16 mouse cellular contexts compared by ENCODE assay signal in the genomic region with DNA sequence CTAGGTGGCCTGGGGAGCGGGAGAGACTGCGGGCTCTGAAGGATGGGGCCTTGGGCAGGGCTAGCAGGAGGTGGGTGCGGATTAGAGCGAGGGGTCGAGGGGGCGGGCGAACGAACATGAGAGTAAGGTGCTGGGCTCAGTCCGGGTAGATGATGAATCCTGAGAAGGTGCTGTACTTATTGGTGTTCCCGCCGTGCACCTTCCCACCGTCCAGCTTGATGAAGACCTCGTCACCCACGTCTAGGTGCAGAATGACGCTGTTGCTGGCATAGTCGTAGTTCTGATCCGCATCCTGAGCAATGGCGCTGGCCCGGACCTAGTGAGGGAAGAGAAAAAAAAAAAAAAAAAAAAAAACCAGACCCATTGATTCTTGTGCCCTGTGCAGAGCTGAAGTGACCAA. TPM values are rescaled to one million over a fixed set of nuclear protein-coding genes. Genes with fewer than 3 reads are reported as not detected.
DNase-seq lines count a peak whose midpoint lies in the region; ATAC-seq and TF ChIP-seq lines count a peak whose summit lies in the region.
"Had no signal": no experiment of that assay in that cellular context is flagged by ENCODE, and none has a peak within 500 bp of the region (broad histone marks: within the 10 kb centered on the region; RNA-seq: fewer than 3 reads in every experiment).

No protein-coding gene starts in this region.

- no peak overlapping the region for H3K9ac ChIP-seq in heart, embryonic 14.5 days (ENCODE audit: low read length)
- H3K9ac ChIP-seq in lung, embryonic 16.5 days (ENCODE audit: low read length) = no peak overlapping the region
- no peak overlapping the region for H3K9ac ChIP-seq in embryonic facial prominence, embryonic 14.5 days (ENCODE audit: low read depth, low read length)
- no peak overlapping the region for H3K9ac ChIP-seq in liver, postnatal 0 days (replicated peaks)
- H3K9ac ChIP-seq: forebrain, embryonic 15.5 days had no signal

- TF ChIP-seq EP300 in liver, postnatal 0 days (IDR thresholded peaks at IDR 0.05; ENCODE audit: low read depth) = no peak

- H3K27ac ChIP-seq in heart, embryonic 14.5 days (replicated peaks in 1 of 2; ENCODE audit: control insufficient read depth in 1 of 2, insufficient read depth in 1 of 2, low read depth in 2 of 2, low read length in 2 of 2) = no peak overlapping the region
- H3K27ac ChIP-seq in lung, embryonic 16.5 days (ENCODE audit: low read length) = no peak overlapping the region
- no peak overlapping the region for H3K27ac ChIP-seq in embryonic facial prominence, embryonic 14.5 days (replicated peaks; ENCODE audit: low read depth, low read length)
- H3K27ac ChIP-seq in liver, postnatal 0 days (ENCODE audit: low read depth) = no peak overlapping the region
- no peak overlapping the region for H3K27ac ChIP-seq in cerebellum, adult 2 months (ENCODE audit: insufficient read depth, low read length)
- no peak overlapping the region for H3K27ac ChIP-seq in thymus, adult 2 months (ENCODE audit: control insufficient read depth, insufficient read depth, low read length)
- H3K27ac ChIP-seq: forebrain, embryonic 15.5 days; layer of hippocampus, adult 2 months had no signal

- H3K27me3 ChIP-seq in heart, embryonic 14.5 days (ENCODE audit: control insufficient read depth, insufficient read depth, low read length) = peaks cover 52% of the 10 kb centered on the region
- peaks cover 50% of the 10 kb centered on the region for H3K27me3 ChIP-seq in lung, embryonic 16.5 days (ENCODE audit: control insufficient read depth, insufficient read depth, low read depth, low read length)
- H3K27me3 ChIP-seq in embryonic facial prominence, embryonic 14.5 days (replicated peaks; ENCODE audit: control insufficient read depth, insufficient read depth, low read length) = peaks cover 58% of the 10 kb centered on the region
- peaks cover 45% of the 10 kb centered on the region for H3K27me3 ChIP-seq in liver, postnatal 0 days (ENCODE audit: insufficient read depth, low read length)
- H3K27me3 ChIP-seq in cerebellum, adult 2 months (ENCODE audit: control insufficient read depth, insufficient read depth, low read length) = peaks cover 3% of the 10 kb centered on the region; the same call in 1 of the 2 replicates
- H3K27me3 ChIP-seq in thymus, adult 2 months (ENCODE audit: control insufficient read depth, insufficient read depth, low read length) = peaks cover 8% of the 10 kb centered on the region; the same call in 1 of the 2 replicates

- intact Hi-C loops in heart, postnatal 14 days (cut with DNase I) = loop anchor here (5.0 kb wide), 3 partner anchors 32 to 183 kb away; no protein-coding TSS in a partner anchor

- no peak for DNase-seq in heart, postnatal 14 days
- DNase-seq in lung, postnatal 4 days = no peak
- DNase-seq in embryonic facial prominence, embryonic 14.5 days (ENCODE audit: low spot score) = no peak
- DNase-seq in liver, postnatal 0 days = no peak
- no peak for DNase-seq in cerebellum, adult 2 months
- DNase-seq in thymus, adult 2 months = no peak
- DNase-seq: adrenal gland, postnatal 25 days; cerebellum, adult 11 months had no signal

- no peak for ATAC-seq in heart, embryonic 14.5 days (ENCODE audit: insufficient number of reproducible peaks, insufficient read depth, low FRiP score, low read depth)
- no peak for ATAC-seq in lung, embryonic 16.5 days (ENCODE audit: low read depth)
- ATAC-seq in embryonic facial prominence, embryonic 14.5 days (ENCODE audit: low read depth) = no peak
- ATAC-seq in liver, postnatal 0 days = no peak
- ATAC-seq: CD4-positive, CD25-positive, alpha-beta regulatory T cell, adult 4 months; forebrain, embryonic 15.5 days had no signal

- H3K9me3 ChIP-seq in heart, embryonic 14.5 days (ENCODE audit: control insufficient read depth, low read length) = no peaks in the 10 kb centered on the region
- no peaks in the 10 kb centered on the region for H3K9me3 ChIP-seq in lung, embryonic 16.5 days (ENCODE audit: control insufficient read depth, low read length)
- no peaks in the 10 kb centered on the region for H3K9me3 ChIP-seq in embryonic facial prominence, embryonic 14.5 days (ENCODE audit: control insufficient read depth, low read length)
- H3K9me3 ChIP-seq in liver, postnatal 0 days (ENCODE audit: low read length) = no peaks in the 10 kb centered on the region
- H3K9me3 ChIP-seq: forebrain, embryonic 15.5 days had no signal

- H3K4me1 ChIP-seq in heart, embryonic 14.5 days (ENCODE audit: control insufficient read depth in 2 of 2, insufficient read depth in 2 of 2, low read length in 2 of 2) = peaks cover 3 to 4% of the 10 kb centered on the region in 2 experiments; a peak in 2 of 4 replicates
- peaks cover 12% of the 10 kb centered on the region for H3K4me1 ChIP-seq in lung, embryonic 16.5 days (replicated peaks; ENCODE audit: control insufficient read depth, insufficient read depth, low read length)
- no peaks in the 10 kb centered on the region for H3K4me1 ChIP-seq in embryonic facial prominence, embryonic 14.5 days (ENCODE audit: control insufficient read depth, insufficient read depth, low read length)
- H3K4me1 ChIP-seq in liver, postnatal 0 days (ENCODE audit: insufficient read depth) = peaks cover 13% of the 10 kb centered on the region
- H3K4me1 ChIP-seq in cerebellum, adult 2 months (ENCODE audit: control insufficient read depth, insufficient read depth, low read length) = no peaks in the 10 kb centered on the region
- no peaks in the 10 kb centered on the region for H3K4me1 ChIP-seq in thymus, adult 2 months (replicated peaks; ENCODE audit: control insufficient read depth, insufficient read depth, low read length)

- no peak overlapping the region for H3K4me3 ChIP-seq in heart, embryonic 14.5 days (ENCODE audit: control insufficient read depth in 1 of 2, insufficient read depth in 1 of 2, low read depth in 1 of 2, low read length in 2 of 2)
- H3K4me3 ChIP-seq in lung, embryonic 16.5 days (ENCODE audit: low read length) = no peak overlapping the region
- H3K4me3 ChIP-seq in embryonic facial prominence, embryonic 14.5 days (ENCODE audit: low read depth, low read length) = no peak overlapping the region
- H3K4me3 ChIP-seq in liver, postnatal 0 days (ENCODE audit: low read depth, low read length) = no peak overlapping the region
- no peak overlapping the region for H3K4me3 ChIP-seq in cerebellum, adult 2 months (replicated peaks; ENCODE audit: insufficient read depth, low read depth, low read length)
- H3K4me3 ChIP-seq in thymus, adult 2 months (ENCODE audit: control insufficient read depth, insufficient read depth, low read length) = no peak overlapping the region
- H3K4me3 ChIP-seq: forebrain, embryonic 15.5 days; layer of hippocampus, adult 2 months; megakaryocyte, embryonic 14.5 days had no signal

- TF ChIP-seq CTCF in liver, postnatal 0 days (IDR thresholded peaks at IDR 0.05; ENCODE audit: low read depth) = no peak
- TF ChIP-seq CTCF in cerebellum, adult 2 months (IDR thresholded peaks at IDR 0.05; ENCODE audit: borderline replicate concordance, insufficient read depth, low read depth, low read length) = no peak
- no peak for TF ChIP-seq CTCF in thymus, adult 2 months (IDR thresholded peaks at IDR 0.05; ENCODE audit: borderline replicate concordance, control insufficient read depth, extremely low read depth, insufficient read depth, low read length, poor library complexity)

- H3K4me2 ChIP-seq in heart, embryonic 14.5 days (ENCODE audit: low read length) = peak overlapping the region; percentile 5; the same call in 1 of the 2 replicates
- H3K4me2 ChIP-seq in lung, embryonic 16.5 days (ENCODE audit: low read depth, low read length) = peak overlapping the region; percentile 17
- H3K4me2 ChIP-seq in embryonic facial prominence, embryonic 14.5 days (ENCODE audit: low read depth, low read length) = 0 out of 2 replicates have a peak overlapping the region, but pooled peaks have one; percentile 7
- peak overlapping the region; percentile 32; the same call in 1 of the 2 replicates for H3K4me2 ChIP-seq in liver, postnatal 0 days (ENCODE audit: low read depth, low read length)
- H3K4me2 ChIP-seq: forebrain, embryonic 15.5 days had no signal

- TF ChIP-seq POLR2A in cerebellum, adult 2 months (IDR thresholded peaks at IDR 0.05; ENCODE audit: borderline replicate concordance, insufficient read depth, low read length) = no peak
- TF ChIP-seq POLR2A in thymus, adult 2 months (IDR thresholded peaks at IDR 0.05; ENCODE audit: control insufficient read depth, extremely low read depth, insufficient read depth, low read length, poor library complexity) = no peak

- peaks cover 36% of the 10 kb centered on the region for H3K36me3 ChIP-seq in heart, embryonic 14.5 days (ENCODE audit: control insufficient read depth, insufficient read depth, low read length)
- peaks cover 22% of the 10 kb centered on the region for H3K36me3 ChIP-seq in lung, embryonic 16.5 days (ENCODE audit: control insufficient read depth, insufficient read depth, low read length)
- H3K36me3 ChIP-seq in embryonic facial prominence, embryonic 14.5 days (ENCODE audit: control insufficient read depth, insufficient read depth, low read length) = peaks cover 19% of the 10 kb centered on the region
- peaks cover 14% of the 10 kb centered on the region; the same call in 1 of the 2 replicates for H3K36me3 ChIP-seq in liver, postnatal 0 days (replicated peaks; ENCODE audit: insufficient read depth, low read length)
- peaks cover 9% of the 10 kb centered on the region; the same call in 1 of the 2 replicates for H3K36me3 ChIP-seq in thymus, adult 2 months (ENCODE audit: control insufficient read depth, insufficient read depth, low read length)

- 15% methylated on average over 19 of the region's 19 CpGs for WGBS in heart, embryonic 14.5 days
- WGBS in lung, embryonic 16.5 days = 16% methylated on average over 19 of the region's 19 CpGs
- WGBS in embryonic facial prominence, embryonic 14.5 days = 11% methylated on average over 19 of the region's 19 CpGs
- WGBS in liver, postnatal 0 days (ENCODE audit: insufficient replicate concordance) = 27% methylated on average over 19 of the region's 19 CpGs
- 32% methylated on average over 19 of the region's 19 CpGs for WGBS in cerebellum, adult 2 months
- 57% methylated on average over 19 of the region's 19 CpGs for WGBS in thymus, adult 2 months

RNA-seq across cellular contexts. Expression of gene C1ql4, which starts 3.0 kb away (rescaled TPM):
- 0.27 and 0.41 TPM in 2 replicates for polyA plus RNA-seq in heart, embryonic 14.5 days (2014; fragmentation: Nextera tagmentation; extraction: Ambion mirVana)
- not detected for total RNA-seq in heart, postnatal 14 days (2021)
- not detected in 2 replicates for polyA plus RNA-seq in lung, embryonic 16.5 days (2015; fragmentation: Nextera tagmentation; extraction: Ambion mirVana)
- 0.11 and 0.13 TPM in 2 replicates for polyA plus RNA-seq in embryonic facial prominence, embryonic 14.5 days (2014; fragmentation: Nextera tagmentation; extraction: Ambion mirVana)
- 0.12 TPM in 1 of 2 replicates, not detected in the other for polyA plus RNA-seq in liver, postnatal 0 days (2015; fragmentation: Nextera tagmentation; extraction: Ambion mirVana)
- 1.3 and 1.6 TPM in 2 replicates for polyA plus RNA-seq in cerebellum, adult 2 months (2012; rRNA removed)
- polyA plus RNA-seq in thymus, adult 2 months (2012; rRNA removed) = 0.08 and 0.27 TPM in 2 replicates
- total RNA-seq: adrenal gland, postnatal 25 days; granulocyte monocyte progenitor cell, adult 5-6 weeks; layer of hippocampus, adult 2 months; left cerebral cortex, postnatal 25 days had no signal
- polyA plus RNA-seq: CD4-positive, CD25-positive, alpha-beta regulatory T cell, adult 4 months had no signal

RNA-seq across cellular contexts. Expression of gene Dnajc22, which starts 8.4 kb away (rescaled TPM):
- 0.93 and 1.3 TPM in 2 replicates for polyA plus RNA-seq in heart, embryonic 14.5 days (2014; fragmentation: Nextera tagmentation; extraction: Ambion mirVana)
- under 1 TPM; 0.27 to 0.45 TPM for total RNA-seq in heart, postnatal 14 days (2021)
- polyA plus RNA-seq in lung, embryonic 16.5 days (2015; fragmentation: Nextera tagmentation; extraction: Ambion mirVana) = 1.6 and 2.4 TPM in 2 replicates
- polyA plus RNA-seq in embryonic facial prominence, embryonic 14.5 days (2014; fragmentation: Nextera tagmentation; extraction: Ambion mirVana) = 0.38 TPM in 1 of 2 replicates, not detected in the other
- polyA plus RNA-seq in liver, postnatal 0 days (2015; fragmentation: Nextera tagmentation; extraction: Ambion mirVana) = 28.2 and 29.6 TPM in 2 replicates
- 0.13 TPM in 1 of 2 replicates, not detected in the other for polyA plus RNA-seq in cerebellum, adult 2 months (2012; rRNA removed)
- polyA plus RNA-seq in thymus, adult 2 months (2012; rRNA removed) = 0.39 and 0.46 TPM in 2 replicates
- total RNA-seq: granulocyte monocyte progenitor cell, adult 5-6 weeks had no signal
- polyA plus RNA-seq: CD4-positive, CD25-positive, alpha-beta regulatory T cell, adult 4 months had no signal

RNA-seq across cellular contexts. Expression of gene Troap, which starts 10.2 kb away (rescaled TPM):
- polyA plus RNA-seq in heart, embryonic 14.5 days (2014; fragmentation: Nextera tagmentation; extraction: Ambion mirVana) = 14.8 and 16.5 TPM in 2 replicates
- total RNA-seq in heart, postnatal 14 days (2021) = 1 to 10 TPM; 2.1 to 2.2 TPM
- 39.5 and 41.1 TPM in 2 replicates for polyA plus RNA-seq in lung, embryonic 16.5 days (2015; fragmentation: Nextera tagmentation; extraction: Ambion mirVana)
- polyA plus RNA-seq in embryonic facial prominence, embryonic 14.5 days (2014; fragmentation: Nextera tagmentation; extraction: Ambion mirVana) = 15.3 and 24.4 TPM in 2 replicates
- polyA plus RNA-seq in liver, postnatal 0 days (2015; fragmentation: Nextera tagmentation; extraction: Ambion mirVana) = 5.6 and 6.7 TPM in 2 replicates
- 0.07 and 0.22 TPM in 2 replicates for polyA plus RNA-seq in cerebellum, adult 2 months (2012; rRNA removed)
- 40.8 and 57.0 TPM in 2 replicates for polyA plus RNA-seq in thymus, adult 2 months (2012; rRNA removed)

RNA-seq across cellular contexts. Expression of gene Prph, which starts 29.6 kb away (rescaled TPM):
- 0.36 and 3.2 TPM in 2 replicates for polyA plus RNA-seq in heart, embryonic 14.5 days (2014; fragmentation: Nextera tagmentation; extraction: Ambion mirVana)
- under 1 TPM; 0.44 to 0.86 TPM for total RNA-seq in heart, postnatal 14 days (2021)
- 3.9 and 4.5 TPM in 2 replicates for polyA plus RNA-seq in lung, embryonic 16.5 days (2015; fragmentation: Nextera tagmentation; extraction: Ambion mirVana)
- 66.3 and 71.0 TPM in 2 replicates for polyA plus RNA-seq in embryonic facial prominence, embryonic 14.5 days (2014; fragmentation: Nextera tagmentation; extraction: Ambion mirVana)
- polyA plus RNA-seq in liver, postnatal 0 days (2015; fragmentation: Nextera tagmentation; extraction: Ambion mirVana) = 0.53 and 0.85 TPM in 2 replicates
- polyA plus RNA-seq in cerebellum, adult 2 months (2012; rRNA removed) = 25.7 and 37.7 TPM in 2 replicates
- polyA plus RNA-seq in thymus, adult 2 months (2012; rRNA removed) = 1.9 and 2.3 TPM in 2 replicates
- total RNA-seq: granulocyte monocyte progenitor cell, adult 5-6 weeks had no signal
- polyA plus RNA-seq: CD4-positive, CD25-positive, alpha-beta regulatory T cell, adult 4 months had no signal

RNA-seq across cellular contexts. Expression of gene Spats2, which starts 41.1 kb away (rescaled TPM):
- polyA plus RNA-seq in heart, embryonic 14.5 days (2014; fragmentation: Nextera tagmentation; extraction: Ambion mirVana) = 34.8 and 35.9 TPM in 2 replicates
- total RNA-seq in heart, postnatal 14 days (2021) = 10 to 100 TPM; 11.4 to 12.3 TPM
- polyA plus RNA-seq in lung, embryonic 16.5 days (2015; fragmentation: Nextera tagmentation; extraction: Ambion mirVana) = 27.1 and 30.1 TPM in 2 replicates
- polyA plus RNA-seq in embryonic facial prominence, embryonic 14.5 days (2014; fragmentation: Nextera tagmentation; extraction: Ambion mirVana) = 35.5 and 38.9 TPM in 2 replicates
- 4.0 and 4.7 TPM in 2 replicates for polyA plus RNA-seq in liver, postnatal 0 days (2015; fragmentation: Nextera tagmentation; extraction: Ambion mirVana)
- 26.7 and 26.9 TPM in 2 replicates for polyA plus RNA-seq in cerebellum, adult 2 months (2012; rRNA removed)
- 11.8 and 12.2 TPM in 2 replicates for polyA plus RNA-seq in thymus, adult 2 months (2012; rRNA removed)
